Mouse (Mus musculus): Measurements from ENCODE around the gene Padi1. TPM values are rescaled to one million over a fixed set of nuclear protein-coding genes. Genes with fewer than 3 reads are reported as not detected.

Gene Padi1
- total RNA-seq (2021) = not detected
- long read RNA-seq = 0 reads

DNA sequence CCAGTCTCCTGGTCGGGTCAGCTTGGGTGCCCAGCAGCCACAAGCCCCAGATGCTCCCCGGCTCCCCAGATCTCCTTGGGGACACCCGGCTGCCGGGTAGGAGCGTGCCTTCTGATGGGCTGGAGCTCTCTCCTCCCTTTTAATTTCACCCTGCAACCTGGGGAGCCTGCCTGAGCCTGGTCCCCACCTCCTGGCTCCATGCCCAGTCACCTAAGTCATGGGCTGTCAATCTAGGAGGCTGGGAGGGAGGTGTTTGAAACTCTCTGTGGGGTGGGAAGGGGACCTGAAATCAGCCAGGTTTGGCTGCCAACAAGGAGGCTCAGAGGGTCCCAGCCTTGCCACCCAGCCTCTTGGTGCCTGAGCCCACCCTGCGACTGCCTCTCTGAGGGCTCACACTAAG lies at the start of gene Padi1:
Gene Padi1, minus strand, starts transcription at position 113 of the 400 bp plus-strand sequence.
- DNase-seq (ENCODE audit: low spot score in 2 of 2) = no peak

DNA sequence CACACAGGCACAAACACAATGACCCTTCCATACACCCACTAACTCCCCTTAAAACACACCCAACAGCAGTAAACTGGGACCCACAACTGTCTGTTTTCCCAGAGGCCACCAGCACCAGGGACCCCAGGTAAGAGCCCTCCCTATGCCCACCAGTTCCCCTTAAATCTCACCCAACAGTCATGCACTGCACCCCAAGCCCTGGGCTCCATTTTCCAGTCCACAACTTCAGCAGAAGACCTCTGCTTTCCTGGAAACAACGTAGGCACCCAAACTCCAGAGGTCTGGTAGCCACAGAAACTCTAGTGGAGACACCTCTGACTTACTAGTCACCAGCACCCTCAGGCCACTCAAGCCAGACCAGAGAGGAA lies 46.6 kb upstream of the Padi1 start:
- no peak for DNase-seq (ENCODE audit: low spot score in 2 of 2)

DNA sequence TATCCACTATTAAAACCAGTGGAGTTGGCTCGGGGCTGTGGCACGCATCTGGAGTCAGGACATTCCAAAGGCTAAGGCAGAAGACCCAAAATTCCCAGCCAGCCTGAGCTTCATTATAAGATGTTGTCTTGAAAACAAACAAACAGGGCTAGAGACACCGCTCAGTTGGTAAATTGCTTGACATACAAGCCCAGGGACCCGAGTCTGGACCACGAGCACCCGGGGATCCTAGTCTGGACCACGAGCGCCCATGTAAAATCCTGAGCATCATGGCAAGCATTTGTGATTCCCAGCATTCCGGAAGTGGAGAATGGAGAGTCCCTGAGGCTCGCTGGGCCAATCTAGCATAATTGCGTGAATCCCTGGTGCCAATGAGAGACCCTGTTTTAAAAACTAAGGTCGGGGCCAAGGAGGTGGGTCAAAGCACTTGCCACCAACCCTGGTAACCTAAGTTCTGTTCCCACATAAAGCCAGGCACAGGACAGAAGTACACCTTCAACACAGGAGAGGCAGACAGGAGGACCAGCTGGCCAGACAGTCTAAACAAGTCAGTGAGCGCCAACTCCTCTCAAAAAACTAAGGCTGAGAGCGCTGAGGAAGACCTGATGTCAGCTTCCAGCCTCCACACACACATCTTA lies 46.1 kb upstream of the Padi1 start:
- DNase-seq (ENCODE audit: low spot score in 2 of 2) = no peak

DNA sequence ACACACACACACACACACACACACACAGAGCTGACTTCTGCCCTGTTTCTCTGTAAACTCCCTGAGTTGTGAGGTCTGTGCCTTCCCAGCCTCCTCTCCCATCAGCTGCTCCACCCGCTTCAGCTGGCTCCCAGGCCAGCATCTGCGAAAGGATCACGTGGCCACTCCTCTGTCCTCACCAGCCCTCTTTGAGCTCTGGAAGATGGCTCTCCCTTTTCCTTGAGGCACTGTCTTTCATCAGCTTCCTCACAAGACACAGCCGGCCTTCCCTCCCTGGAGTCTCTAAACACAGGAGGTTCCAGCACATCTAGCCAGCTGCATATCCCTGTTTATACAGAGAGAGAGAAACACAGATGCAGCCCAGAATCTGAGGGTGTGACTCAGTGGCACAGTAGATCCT lies 38.3 kb upstream of the Padi1 start:
- no peak for DNase-seq (ENCODE audit: low spot score in 2 of 2)

DNA sequence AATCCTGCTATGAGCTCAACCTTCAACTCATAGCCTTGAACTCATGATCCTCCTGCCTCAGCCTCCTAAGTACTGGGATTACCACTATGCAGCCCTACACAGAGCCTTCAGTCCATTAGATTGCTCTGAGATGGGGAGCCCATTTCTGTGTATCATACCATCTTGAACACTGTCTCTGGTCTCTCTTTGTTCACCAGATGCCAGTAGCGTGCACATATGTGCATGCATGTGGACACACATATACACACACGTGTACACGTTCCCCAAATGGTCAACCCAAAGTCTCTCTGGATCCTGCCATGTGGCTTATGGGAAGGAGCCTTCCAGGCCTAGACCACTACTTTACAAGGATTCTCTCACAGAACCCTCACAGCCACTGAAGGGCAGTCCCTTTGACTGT lies 37.4 kb upstream of the Padi1 start:
- DNase-seq (ENCODE audit: low spot score in 2 of 2) = no peak

DNA sequence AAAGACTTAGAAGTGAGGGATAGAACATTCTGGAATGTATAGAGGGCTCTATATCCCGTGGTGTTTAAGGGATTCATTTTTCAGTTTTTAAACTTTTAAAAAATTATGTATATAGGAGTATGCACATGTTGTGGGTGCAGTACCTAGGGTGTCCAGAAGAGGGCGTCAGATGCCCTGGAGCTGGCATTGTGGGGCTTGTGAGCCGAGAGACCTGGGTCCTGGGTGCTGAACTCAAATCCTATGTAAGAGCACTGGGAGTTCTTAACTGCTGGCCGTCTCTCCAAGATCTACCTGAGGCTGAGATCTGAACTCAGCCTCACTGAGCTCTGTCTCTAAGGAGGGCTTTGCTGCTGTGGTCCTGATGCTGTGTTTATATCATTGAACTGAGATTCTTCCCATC lies 36.8 kb upstream of the Padi1 start:
- DNase-seq (ENCODE audit: low spot score in 2 of 2) = no peak

DNA sequence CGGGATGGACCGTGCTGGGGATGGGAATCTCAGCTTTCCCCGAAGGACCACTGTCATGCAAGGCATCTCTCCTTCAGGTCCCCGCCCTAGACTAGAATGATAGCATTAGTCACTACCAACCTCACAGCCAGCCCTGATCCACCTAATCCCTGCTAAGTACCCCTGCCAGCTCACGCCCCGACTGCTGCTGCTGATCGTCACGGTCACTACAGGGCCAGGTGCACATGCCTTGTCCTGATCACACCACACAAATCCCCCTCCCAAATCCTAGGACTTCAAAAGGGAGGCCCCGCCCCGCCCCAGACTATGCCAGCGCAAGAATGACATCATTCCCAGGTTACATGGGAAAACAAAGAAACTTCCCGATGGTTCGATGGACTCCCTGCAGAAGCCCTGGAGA lies 36.2 kb upstream of the Padi1 start:
- no peak for DNase-seq (ENCODE audit: low spot score in 2 of 2)

DNA sequence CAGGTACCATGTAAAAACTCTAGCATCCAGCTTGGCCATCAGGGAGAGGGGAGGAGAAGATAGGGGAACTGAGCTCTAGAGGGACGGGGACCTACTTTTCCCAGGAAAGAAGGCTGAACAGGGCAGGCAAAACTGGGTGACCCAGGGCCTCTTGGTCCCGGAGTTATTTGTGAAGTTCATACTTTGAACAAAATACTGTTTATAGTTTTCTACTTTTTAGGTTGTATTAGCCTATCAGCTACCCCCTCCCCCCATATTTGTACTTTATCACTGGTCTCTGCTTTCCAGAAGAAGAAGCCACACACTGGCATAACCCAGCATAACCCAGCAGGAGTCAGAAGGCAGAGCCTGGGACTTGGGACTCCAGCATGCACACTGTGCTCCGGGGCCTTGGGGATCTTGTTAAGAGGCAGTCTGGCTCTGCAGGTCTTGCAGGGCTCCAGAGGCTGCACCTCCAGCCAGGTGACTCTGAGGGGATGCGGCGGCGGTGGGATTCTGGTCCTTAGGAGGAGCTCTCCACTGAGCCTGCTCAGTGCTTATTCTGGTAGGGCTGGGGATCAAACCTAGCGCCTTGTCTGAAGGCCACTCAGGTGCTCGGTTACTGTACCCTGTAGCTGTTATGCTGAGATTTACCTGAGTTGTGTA lies 35.6 kb upstream of the Padi1 start:
- DNase-seq (ENCODE audit: low spot score in 2 of 2) = no peak

DNA sequence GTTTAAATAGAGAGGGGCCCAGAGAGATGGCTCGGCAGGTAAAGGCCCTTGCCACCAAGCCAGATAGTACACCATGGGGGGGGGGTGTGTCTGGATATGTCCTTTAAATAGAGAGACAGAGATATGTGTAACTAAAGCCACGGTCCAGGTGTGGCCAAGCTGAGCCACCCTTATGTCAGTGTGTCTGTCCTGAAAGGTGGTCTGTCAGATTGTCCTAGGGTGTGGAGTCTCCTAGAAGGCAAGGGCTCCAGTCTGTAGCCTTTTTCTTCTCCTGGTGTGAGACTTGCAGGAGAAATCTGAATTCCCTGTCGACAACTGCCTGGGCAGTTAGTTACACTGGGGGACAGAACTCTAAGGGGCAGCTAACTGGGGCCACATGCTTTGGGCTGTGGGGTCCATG lies 34.6 kb upstream of the Padi1 start:
- no peak for DNase-seq (ENCODE audit: low spot score in 2 of 2)

DNA sequence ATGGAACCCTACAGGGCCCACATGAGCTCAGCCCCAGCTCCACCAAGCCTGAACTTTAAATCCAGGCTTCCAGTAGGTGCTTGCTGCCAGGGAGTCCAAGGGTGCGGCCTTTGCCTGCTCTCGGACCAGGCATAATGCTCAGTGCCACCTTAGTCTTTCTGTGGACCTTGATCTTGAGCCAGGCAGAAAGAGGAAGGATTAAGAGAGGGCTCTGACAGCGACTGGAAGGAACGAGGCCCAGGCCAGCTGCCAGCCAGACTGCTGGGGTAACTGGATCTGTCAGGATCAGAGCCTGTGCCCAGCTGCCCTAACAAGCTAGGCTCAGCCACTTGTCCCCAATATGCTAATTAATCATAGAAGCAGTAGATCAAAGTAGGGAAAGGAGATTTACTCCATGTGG lies 34.2 kb upstream of the Padi1 start:
- DNase-seq (ENCODE audit: low spot score in 2 of 2) = peak; percentile 50 to 61

DNA sequence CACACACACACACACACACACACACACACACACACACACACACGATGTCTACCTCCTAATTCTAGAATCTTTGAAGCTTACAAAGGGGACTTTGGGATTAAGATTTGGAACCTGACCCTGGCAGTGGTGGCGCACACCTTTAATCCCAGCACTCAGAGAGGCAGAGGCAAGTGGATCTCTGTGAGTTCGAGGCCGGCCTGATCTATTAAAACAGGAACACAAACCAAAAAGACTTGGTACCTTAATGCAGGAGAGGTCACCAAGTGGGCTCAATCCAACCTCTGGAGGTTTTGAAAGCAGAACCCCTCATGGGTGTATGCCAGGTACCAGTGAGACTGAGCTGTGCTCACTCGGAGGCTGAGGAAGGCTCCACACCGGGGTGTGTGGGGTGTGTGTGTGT lies 33.5 kb upstream of the Padi1 start:
- no peak for DNase-seq (ENCODE audit: low spot score in 2 of 2)

DNA sequence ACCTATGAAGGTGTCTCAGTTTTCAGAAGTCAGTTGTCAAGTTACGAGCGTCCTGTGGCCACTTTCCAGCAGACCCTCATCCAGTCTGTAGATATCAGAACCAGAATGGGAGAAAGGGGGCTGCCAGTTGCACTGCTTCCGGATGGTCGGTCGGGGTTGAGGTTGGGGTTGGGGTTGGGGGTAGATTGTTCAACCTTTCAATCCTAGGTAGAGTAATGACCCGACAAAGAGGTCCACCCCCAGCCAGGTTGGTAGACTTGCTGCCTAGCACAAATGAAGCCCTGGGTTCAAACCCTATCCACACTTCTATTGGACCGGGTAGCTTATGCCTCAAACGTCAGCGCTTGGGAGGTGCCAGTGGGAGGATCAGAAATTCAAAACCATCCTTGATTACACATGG lies 33.1 kb upstream of the Padi1 start:
- no peak for DNase-seq (ENCODE audit: low spot score in 2 of 2)

DNA sequence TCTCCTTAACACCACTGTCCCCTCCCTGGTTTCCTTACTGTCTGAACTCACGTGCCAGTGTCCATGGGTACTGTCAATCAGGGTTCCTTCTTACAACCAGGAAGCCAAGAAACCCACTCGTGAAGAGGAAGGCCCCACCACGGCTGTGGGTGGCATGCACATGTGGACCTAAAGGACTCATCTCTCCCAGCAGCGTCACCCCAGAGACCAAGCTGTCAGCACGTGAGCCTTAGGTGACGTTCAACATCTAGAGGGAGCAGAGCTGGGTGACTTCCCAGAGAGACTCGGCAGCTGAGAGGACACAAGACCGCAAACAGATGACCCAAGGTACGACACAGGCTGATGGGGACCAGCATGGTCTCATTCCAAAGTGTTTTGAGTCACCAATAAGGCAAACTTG lies 31.9 kb upstream of the Padi1 start:
- DNase-seq (ENCODE audit: low spot score in 2 of 2) = no peak

DNA sequence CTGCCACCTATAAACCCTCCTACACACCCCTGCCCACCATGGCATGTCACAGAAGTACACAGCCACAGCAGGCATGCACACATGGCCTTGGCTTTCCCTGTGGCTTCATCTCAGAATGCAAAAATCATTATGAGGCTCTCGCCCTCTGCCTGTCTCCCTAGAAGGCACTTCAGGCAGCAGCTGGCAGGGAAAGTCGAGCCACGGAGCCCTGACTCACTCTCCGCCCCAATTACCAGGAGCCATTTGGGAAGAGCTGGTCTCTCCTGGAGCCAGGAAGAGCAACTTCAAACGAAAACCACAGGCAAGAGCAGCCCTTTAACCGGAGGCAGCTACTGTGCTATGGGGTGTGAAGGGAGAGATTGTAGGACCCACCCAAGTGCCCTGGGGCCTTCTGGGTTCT lies 31.1 kb upstream of the Padi1 start:
- DNase-seq (ENCODE audit: low spot score in 2 of 2) = no peak

DNA sequence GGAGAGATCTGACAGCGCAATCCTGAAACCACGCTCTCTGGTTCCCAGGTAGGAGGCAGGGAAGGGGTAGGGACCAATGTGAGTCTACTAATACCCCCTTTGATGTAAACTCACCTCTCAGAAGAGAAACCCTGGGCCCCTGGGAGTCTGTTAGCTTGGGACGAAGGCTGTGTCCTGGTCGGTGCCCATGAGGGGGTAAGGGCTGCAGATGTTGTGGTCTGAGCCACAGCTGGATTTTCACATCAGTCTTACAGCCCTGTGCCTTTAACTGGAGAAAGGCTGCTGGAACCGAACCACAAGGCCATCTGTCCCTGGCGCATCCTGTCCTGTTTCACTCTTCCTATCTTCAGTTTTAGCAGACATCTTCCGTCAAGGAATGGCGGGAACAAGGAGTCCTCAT lies 30.6 kb upstream of the Padi1 start:
- no peak for DNase-seq (ENCODE audit: low spot score in 2 of 2)

DNA sequence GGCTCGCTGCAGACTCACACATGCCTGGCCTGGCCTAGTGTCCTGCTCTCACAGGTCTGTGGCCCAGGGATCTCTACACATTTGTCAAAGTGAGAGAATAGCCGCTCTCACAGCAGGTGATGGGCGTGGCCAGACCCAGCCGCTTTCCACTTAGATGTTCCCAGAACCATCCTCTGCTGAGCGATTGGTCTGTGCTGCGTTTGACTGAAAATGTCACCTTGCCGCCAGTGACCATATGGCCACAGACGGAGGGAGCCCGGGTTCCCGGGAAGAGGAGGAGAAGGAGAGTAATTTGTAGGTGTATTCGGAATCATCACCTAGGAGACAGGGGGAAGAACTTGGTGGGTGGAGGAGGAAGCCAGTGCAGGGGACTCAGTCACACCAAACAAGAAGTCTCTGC lies 27.4 kb upstream of the Padi1 start:
- DNase-seq (ENCODE audit: low spot score in 2 of 2) = no peak

DNA sequence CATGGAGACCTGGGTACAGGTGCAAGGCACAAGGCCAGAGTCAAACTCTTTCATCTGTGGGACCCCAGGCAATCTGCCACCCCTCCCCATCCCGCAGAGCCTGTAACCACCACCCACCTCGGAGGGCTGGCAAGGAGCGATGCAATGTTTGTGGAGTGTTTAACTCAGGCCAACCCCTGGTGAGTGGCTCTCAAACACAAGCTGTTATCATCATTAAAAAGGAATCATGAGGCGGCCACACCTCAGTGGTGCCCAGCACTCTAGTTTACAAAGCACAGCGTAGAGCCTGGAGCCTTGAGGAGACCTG lies 27.1 kb upstream of the Padi1 start:
- DNase-seq (ENCODE audit: low spot score in 2 of 2) = no peak

DNA sequence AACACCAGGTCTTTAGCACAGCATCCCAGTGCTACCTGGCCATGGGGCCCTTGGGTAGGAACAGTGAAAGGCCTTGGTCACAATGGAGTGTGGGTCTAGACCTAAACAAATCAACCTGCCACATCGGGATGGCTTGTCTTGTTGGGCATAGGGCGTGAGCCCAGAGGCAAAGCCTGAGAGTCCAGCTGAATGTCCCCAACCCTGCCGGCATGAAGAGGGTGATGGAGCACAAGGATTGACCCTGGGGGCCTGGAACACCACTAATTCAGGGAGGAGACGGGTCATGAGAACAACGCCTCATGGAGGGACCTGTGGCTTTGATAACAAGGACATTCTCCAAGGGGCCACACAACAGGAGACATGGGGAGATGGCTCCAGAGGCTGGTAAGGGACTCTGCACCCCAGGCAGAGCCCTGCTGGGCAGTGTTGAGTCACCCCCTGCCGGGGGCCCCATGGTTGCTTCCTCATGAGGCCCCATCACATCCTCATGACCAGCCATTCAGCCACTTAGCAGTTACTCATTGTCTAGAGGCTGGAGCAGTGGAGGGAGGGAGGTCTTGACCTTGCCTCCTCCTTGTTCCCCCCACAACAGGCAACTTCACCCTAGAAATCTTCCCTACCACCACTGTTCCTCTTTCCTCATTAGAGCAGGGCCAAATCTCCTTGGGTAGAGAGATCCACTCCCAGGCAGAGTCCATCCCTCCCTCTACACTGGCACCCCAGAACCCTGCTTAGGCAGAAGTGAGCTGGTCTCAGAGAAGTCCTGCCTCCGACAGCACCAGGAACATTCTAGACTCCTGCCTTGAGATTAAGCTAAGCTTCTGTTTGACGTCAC lies 26.5 kb upstream of the Padi1 start:
- DNase-seq (ENCODE audit: low spot score in 2 of 2) = no peak

DNA sequence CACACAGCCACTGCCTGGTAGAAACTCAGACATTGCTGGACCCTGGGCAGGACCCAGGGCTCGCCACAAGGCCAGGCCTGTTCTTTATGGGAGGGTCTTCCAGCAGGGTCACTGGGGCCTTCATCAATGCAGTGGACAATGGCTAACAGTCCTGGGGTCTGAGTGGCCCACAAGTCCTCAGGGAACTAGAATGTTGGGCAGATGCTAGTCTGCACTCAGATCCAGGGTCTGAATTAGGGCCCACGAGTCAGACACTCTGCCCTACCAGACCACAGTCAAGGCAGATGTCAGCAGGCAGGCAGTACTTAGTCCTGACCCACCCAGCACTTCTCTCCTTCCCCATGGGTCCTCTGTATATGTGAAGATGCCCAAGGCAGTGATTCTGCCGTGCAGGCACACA lies 25.8 kb upstream of the Padi1 start:
- no peak for DNase-seq (ENCODE audit: low spot score in 2 of 2)

DNA sequence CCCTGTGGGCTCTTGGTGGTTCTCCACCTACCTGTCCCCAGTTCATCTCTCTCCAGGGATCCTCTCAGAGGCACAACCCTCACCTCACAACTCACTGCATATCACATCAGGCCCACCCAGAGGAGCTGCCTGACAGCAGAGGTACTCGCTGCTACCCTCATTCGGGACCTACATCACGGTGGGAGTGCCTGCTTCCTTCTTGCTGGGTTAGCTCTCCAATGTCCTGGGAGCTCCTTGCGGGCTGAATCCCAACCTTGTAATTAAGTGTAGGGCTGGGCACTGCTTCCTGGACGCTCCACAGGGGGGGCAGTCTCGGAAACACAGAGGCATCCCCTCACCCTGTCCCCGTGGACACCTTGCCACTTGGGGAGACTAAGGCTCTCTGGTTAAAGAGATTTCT lies 25.3 kb upstream of the Padi1 start:
- no peak for DNase-seq (ENCODE audit: low spot score in 2 of 2)

DNA sequence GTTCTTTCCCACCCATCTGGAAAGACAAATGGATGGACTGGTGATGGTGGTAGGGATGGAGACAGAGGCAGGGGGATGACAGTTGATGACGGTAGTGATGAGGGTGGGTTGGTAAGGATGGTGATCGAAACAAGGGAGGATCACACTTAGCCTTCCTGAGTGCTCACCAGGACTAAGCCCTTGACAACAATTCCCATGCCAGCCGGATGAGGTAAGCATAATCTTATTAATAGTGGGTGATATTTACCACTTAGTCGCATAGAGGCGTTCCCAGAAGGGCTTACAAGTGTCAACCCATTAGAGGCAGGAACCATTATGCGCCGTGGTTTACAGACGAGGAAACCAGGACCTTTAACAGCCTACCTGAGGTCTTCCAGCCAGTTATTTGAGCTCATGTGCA lies 24.4 kb upstream of the Padi1 start:
- DNase-seq (ENCODE audit: low spot score in 2 of 2) = no peak

DNA sequence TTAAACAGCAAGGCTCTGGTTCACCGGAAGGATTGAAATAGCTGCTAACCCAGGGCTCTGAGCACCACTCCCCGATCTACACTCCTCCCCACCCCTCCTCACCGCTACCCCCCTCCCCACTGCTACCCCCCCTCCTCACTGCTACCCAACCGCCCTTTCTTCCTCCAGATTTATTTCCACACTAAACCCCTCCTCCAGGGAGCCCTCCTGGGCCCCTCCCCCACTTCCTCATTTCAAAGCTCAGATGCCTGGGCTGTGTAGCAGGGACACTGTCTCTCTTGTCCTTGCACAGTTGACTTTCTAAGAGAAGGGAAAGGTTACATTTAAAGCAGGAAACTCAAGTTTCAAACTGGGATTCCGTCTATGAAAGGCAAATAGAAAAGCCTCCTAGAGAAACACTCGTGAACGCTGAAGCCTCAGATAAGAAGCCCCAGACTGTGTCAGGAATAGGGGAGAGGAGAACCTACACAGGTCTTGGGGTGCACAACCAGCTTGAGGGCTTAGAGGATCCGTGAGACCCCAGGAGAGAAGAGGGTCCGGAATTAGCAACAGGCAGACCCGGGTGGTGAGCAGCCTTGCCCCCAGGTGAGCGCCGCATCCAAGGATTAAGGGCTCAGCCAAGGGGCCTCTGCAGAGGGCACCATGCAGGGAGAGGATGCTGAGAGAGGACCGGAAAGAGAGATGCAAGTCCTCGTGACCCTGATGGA lies 23.1 kb upstream of the Padi1 start:
- no peak for DNase-seq (ENCODE audit: low spot score in 2 of 2)
